Mouse (Mus musculus): ENCODE measurements around the gene Ptpro. TPM values are rescaled to one million over a fixed set of nuclear protein-coding genes. Genes with fewer than 3 reads are reported as not detected.
A peak's percentile ranks its signal among the peaks of the same experiment; 100 is the strongest.

Gene Ptpro
- polyA plus RNA-seq, 1 experiment from 2014 or later = 2.0 TPM

- peaks cover 5% of the 10 kb centered on the region for H3K4me1 ChIP-seq (replicated peaks)
- 65% methylated on average over 6 of the region's 6 CpGs for WGBS
Measured at GRCm38 (mm10) chr6:137498781-137499180, 246.7 kb downstream of the Ptpro start.

DNA sequence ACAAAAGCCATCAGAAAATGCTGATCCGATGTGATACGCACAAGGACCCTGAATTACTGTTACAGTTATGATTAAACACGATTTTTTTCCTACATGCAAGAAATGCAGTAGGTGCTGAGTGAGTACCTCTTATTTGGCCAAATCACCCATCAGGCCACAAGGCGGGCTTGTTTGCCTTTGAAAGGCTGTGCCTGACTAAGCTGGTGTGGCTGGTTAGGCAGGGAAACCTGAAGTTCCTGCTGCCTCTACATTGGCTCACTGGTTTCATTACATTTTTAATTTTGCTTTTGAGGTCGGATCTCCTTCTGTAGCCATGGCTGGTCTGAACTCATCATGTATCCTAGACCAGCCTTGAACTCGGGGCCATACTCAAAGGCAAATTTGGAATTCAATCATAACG lies 250.9 kb downstream of the Ptpro start:
- Histone ChIP-seq H3K27me3 (replicated peaks) (no peaks in the 10 kb centered on the region), H3K4me2 (no peak overlapping the region), H3K4me1 (replicated peaks) (peaks cover 7% of the 10 kb centered on the region; the same call in 1 of the 2 replicates), H3K36me3 (peaks cover 22% of the 10 kb centered on the region), H3K4me3 (no peak overlapping the region), H3K9me3 (replicated peaks) (no peaks in the 10 kb centered on the region), H3K27ac (ENCODE audit: poor library complexity, severe bottlenecking) (no peak overlapping the region), H3K9ac (no peak overlapping the region)
- 83% methylated on average over 7 of the region's 7 CpGs for WGBS
- no peak for ATAC-seq (ENCODE audit: insufficient number of reproducible peaks, low FRiP score)

More at GRCm38 (mm10) chr6:137498781-137499180, 246.7 kb downstream of the Ptpro start:
- H3K4me2 ChIP-seq = no peak overlapping the region
- H3K9ac ChIP-seq = no peak overlapping the region
- H3K9me3 ChIP-seq (replicated peaks) = no peaks in the 10 kb centered on the region
- no peak overlapping the region for H3K4me3 ChIP-seq
- no peak overlapping the region for H3K27ac ChIP-seq (ENCODE audit: poor library complexity, severe bottlenecking)
- H3K27me3 ChIP-seq (replicated peaks) = no peaks in the 10 kb centered on the region
- H3K36me3 ChIP-seq = 0 out of 2 replicates have a peak, but pooled peaks cover 3% of the 10 kb centered on the region
- no peak for ATAC-seq (ENCODE audit: insufficient number of reproducible peaks, low FRiP score)

GRCm38 (mm10) chr6:137503462-137503861 lies 251.3 kb downstream of the Ptpro start:
- no peak overlapping the region for H3K9ac ChIP-seq

GRCm38 (mm10) chr6:137504052-137504451 lies 251.9 kb downstream of the Ptpro start:
- H3K27ac ChIP-seq (ENCODE audit: poor library complexity, severe bottlenecking) = no peak overlapping the region
- H3K36me3 ChIP-seq = peaks cover 31% of the 10 kb centered on the region
- H3K9me3 ChIP-seq (replicated peaks) = no peaks in the 10 kb centered on the region
- peaks cover 5% of the 10 kb centered on the region; the same call in 1 of the 2 replicates for H3K4me1 ChIP-seq (replicated peaks)
- no peaks in the 10 kb centered on the region for H3K27me3 ChIP-seq (replicated peaks)
- H3K4me2 ChIP-seq = no peak overlapping the region
- 59% methylated on average over 1 of the region's 1 CpGs for WGBS
- no peak overlapping the region for H3K4me3 ChIP-seq
- ATAC-seq (ENCODE audit: insufficient number of reproducible peaks, low FRiP score) = no peak
- H3K9ac ChIP-seq = no peak overlapping the region

More at GRCm38 (mm10) chr6:137503462-137503861, 251.3 kb downstream of the Ptpro start:
- Histone ChIP-seq H3K27ac (ENCODE audit: poor library complexity, severe bottlenecking) (no peak overlapping the region), H3K27me3 (replicated peaks) (no peaks in the 10 kb centered on the region), H3K9me3 (replicated peaks) (no peaks in the 10 kb centered on the region), H3K36me3 (peaks cover 26% of the 10 kb centered on the region), H3K4me3 (no peak overlapping the region), H3K4me1 (replicated peaks) (peaks cover 6% of the 10 kb centered on the region; the same call in 1 of the 2 replicates), H3K4me2 (no peak overlapping the region)
- WGBS = 78% methylated on average over 8 of the region's 8 CpGs
- ATAC-seq (ENCODE audit: insufficient number of reproducible peaks, low FRiP score) = no peak

DNA sequence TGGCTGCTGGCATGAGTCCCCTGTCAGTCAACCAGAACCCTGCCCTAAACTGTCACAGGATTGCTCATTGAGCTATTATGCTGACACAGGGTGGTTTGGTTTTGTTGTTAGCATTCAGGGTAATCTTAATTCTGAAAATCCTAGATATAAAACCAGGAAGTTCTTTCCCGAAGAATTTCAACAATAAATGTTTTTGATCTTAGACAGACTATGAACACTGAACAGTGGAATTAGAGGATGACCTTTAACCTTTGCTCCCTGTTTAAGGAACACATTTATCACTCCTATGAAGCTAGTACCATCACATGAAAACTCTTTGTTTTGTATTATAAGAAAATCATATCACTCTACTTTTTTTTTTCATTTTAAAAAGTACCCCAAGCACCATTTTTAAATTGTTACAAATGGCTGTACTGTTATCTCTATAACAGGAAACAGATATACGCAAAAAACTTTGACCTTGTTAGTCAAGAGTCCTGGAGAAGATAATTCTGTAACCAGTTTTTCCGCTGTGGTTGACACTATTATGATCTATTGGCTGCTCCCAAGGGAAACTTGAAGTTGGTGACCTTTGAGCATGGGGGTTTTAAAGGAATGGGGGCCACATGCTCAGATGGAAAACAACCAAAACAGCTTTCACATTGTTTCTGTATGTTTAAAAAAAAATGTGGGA lies 253.6 kb downstream of the Ptpro start:
- WGBS = 60% methylated on average over 3 of the region's 3 CpGs
- no peak for ATAC-seq (ENCODE audit: insufficient number of reproducible peaks, low FRiP score)
- Histone ChIP-seq H3K27ac (ENCODE audit: poor library complexity, severe bottlenecking) (no peak overlapping the region), H3K4me3 (no peak overlapping the region), H3K4me2 (no peak overlapping the region), H3K4me1 (replicated peaks) (peaks cover 10% of the 10 kb centered on the region; the same call in 1 of the 2 replicates), H3K36me3 (peaks cover 29% of the 10 kb centered on the region), H3K9me3 (replicated peaks) (no peaks in the 10 kb centered on the region), H3K9ac (no peak overlapping the region), H3K27me3 (replicated peaks) (no peaks in the 10 kb centered on the region)

GRCm38 (mm10) chr6:137506563-137506962 lies 254.4 kb downstream of the Ptpro start:
- Histone ChIP-seq H3K4me3 (no peak overlapping the region), H3K4me2 (no peak overlapping the region), H3K27me3 (replicated peaks) (no peaks in the 10 kb centered on the region), H3K9me3 (replicated peaks) (no peaks in the 10 kb centered on the region), H3K36me3 (peaks cover 32% of the 10 kb centered on the region), H3K4me1 (replicated peaks) (peaks cover 10% of the 10 kb centered on the region; the same call in 1 of the 2 replicates), H3K9ac (no peak overlapping the region), H3K27ac (ENCODE audit: poor library complexity, severe bottlenecking) (no peak overlapping the region)
- ATAC-seq (ENCODE audit: insufficient number of reproducible peaks, low FRiP score) = no peak
- WGBS = 47% methylated on average over 7 of the region's 7 CpGs

DNA sequence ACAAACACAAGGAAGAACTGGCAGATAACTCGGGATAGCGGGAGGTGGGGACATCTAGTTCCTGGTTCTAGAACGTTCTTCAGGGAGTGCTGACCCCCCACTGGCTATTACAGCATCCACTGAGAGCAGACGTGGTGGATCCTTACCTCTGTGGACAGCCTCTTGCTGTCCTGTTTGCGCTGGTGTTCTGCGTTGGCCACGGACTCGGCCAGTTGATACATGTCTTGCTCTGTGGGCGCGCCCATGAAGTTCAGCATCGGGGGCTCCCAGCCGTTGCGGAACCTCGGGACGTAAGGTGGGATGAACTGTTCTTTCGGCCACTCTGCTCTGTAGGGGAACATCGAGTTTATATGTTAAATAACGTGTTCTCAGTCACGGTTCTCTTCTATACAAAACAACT lies 256.8 kb downstream of the Ptpro start:
- no peaks in the 10 kb centered on the region for H3K9me3 ChIP-seq (replicated peaks)

DNA sequence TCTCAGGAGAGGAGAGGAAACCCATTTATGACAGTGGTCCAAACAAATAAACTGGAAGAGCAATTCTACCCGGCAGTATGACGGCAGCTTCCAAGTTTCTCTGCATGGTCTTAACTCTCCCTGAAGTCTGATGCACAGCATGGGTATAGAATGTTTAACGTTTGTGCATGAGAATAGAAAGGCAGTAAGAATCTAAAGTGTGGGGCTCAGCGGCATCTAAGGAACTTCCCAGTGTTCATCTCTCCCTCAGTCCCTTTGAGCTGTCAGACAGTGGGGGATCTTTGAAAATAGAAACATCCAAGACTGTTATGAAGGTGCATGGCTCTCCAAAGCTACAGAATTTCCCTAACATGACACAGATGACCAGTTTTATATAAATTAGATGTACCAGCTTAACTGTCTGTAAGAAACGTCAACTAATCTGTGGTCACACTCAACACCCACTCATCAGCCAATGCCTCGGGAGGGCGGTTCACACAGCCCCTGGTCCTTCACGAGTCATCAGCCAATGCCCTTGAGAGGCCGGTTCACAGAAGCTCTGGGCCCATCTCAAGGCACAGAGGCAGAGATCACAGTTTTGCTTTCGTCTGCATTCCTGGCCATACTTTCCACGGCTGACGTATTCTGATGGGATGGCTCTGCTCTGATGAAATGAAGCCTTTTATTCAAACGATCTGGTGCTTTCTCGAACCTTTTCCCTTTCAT lies 257.4 kb downstream of the Ptpro start:
- 56% methylated on average over 14 of the region's 14 CpGs for WGBS

More for the DNA sequence above, 256.8 kb downstream of the Ptpro start:
- WGBS = 89% methylated on average over 19 of the region's 19 CpGs
- Histone ChIP-seq H3K36me3 (peaks cover 32% of the 10 kb centered on the region), H3K4me2 (no peak overlapping the region), H3K27ac (ENCODE audit: poor library complexity, severe bottlenecking) (no peak overlapping the region), H3K27me3 (replicated peaks) (no peaks in the 10 kb centered on the region), H3K4me3 (no peak overlapping the region), H3K4me1 (replicated peaks) (peaks cover 14% of the 10 kb centered on the region), H3K9ac (no peak overlapping the region)
- no peak for ATAC-seq (ENCODE audit: insufficient number of reproducible peaks, low FRiP score)

GRCm38 (mm10) chr6:137512753-137513152 lies 260.6 kb downstream of the Ptpro start:
- H3K4me1 ChIP-seq (replicated peaks) = peaks cover 10% of the 10 kb centered on the region
- H3K9me3 ChIP-seq (replicated peaks) = no peaks in the 10 kb centered on the region
- no peak overlapping the region for H3K4me2 ChIP-seq

More for the DNA sequence above, 257.4 kb downstream of the Ptpro start:
- Histone ChIP-seq H3K4me2 (no peak overlapping the region), H3K9ac (no peak overlapping the region), H3K36me3 (peaks cover 31% of the 10 kb centered on the region), H3K27me3 (replicated peaks) (no peaks in the 10 kb centered on the region), H3K9me3 (replicated peaks) (no peaks in the 10 kb centered on the region), H3K27ac (ENCODE audit: poor library complexity, severe bottlenecking) (no peak overlapping the region), H3K4me3 (no peak overlapping the region), H3K4me1 (replicated peaks) (peaks cover 14% of the 10 kb centered on the region)
- ATAC-seq (ENCODE audit: insufficient number of reproducible peaks, low FRiP score) = no peak

More at GRCm38 (mm10) chr6:137512753-137513152, 260.6 kb downstream of the Ptpro start:
- H3K36me3 ChIP-seq = peaks cover 15% of the 10 kb centered on the region
- peak overlapping the region; percentile 40 for H3K27ac ChIP-seq (ENCODE audit: poor library complexity, severe bottlenecking)
- H3K9ac ChIP-seq = no peak overlapping the region
- WGBS = 26% methylated on average over 5 of the region's 5 CpGs
- no peak overlapping the region for H3K4me3 ChIP-seq
- H3K27me3 ChIP-seq (replicated peaks) = no peaks in the 10 kb centered on the region
- ATAC-seq (ENCODE audit: insufficient number of reproducible peaks, low FRiP score) = peak; percentile 80
